9 mouse cellular contexts compared by ENCODE assay signal in the genomic region with DNA sequence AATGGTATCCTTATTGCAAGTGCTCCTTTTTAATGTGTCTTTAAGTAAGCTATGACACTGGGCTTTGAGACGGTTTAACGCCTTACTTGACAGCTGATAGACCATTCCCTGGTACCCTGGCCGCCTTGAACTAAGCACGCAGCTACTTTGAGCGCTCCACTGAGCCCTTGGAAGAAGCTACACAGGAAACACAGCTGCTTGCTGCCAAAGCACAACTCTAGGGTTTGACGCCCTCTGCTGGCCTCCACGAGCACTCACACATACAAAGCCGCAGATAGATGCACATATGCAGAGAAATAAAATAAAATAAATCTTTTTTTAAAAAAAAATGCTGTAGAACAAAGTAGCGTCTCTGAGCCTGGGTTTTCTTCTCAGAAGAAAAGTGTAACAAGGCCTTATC. TPM values are rescaled to one million over a fixed set of nuclear protein-coding genes. Genes with fewer than 3 reads are reported as not detected.
DNase-seq lines count a peak whose midpoint lies in the region; ATAC-seq and TF ChIP-seq lines count a peak whose summit lies in the region.
"Had no signal": no experiment of that assay in that cellular context is flagged by ENCODE, and none has a peak within 500 bp of the region (broad histone marks: within the 10 kb centered on the region; RNA-seq: fewer than 3 reads in every experiment).

No protein-coding gene starts in this region.

- no peak for TF ChIP-seq CTCF in heart, adult 2 months (IDR thresholded peaks at IDR 0.05)
- TF ChIP-seq CTCF in cortical plate, adult 2 months (IDR thresholded peaks at IDR 0.05; ENCODE audit: extremely low read depth, insufficient read depth, low read length) = peak; percentile 57

- H3K4me3 ChIP-seq in heart, embryonic 10.5 days = peak overlapping the region; percentile 32
- no peak overlapping the region for H3K4me3 ChIP-seq in heart, adult 2 months
- no peak overlapping the region for H3K4me3 ChIP-seq in cortical plate, adult 2 months (ENCODE audit: insufficient read depth, low read length)
- 0 out of 2 replicates have a peak overlapping the region, but pooled peaks have one; percentile 12 for H3K4me3 ChIP-seq in intestine, embryonic 14.5 days (ENCODE audit: low read depth, low read length)
- H3K4me3 ChIP-seq in neural tube, embryonic 13.5 days = peak overlapping the region; percentile 27

- WGBS in heart, embryonic 10.5 days = 23% methylated on average over 9 of the region's 9 CpGs
- 17% methylated on average over 9 of the region's 9 CpGs for WGBS in heart, adult 2 months
- WGBS in intestine, embryonic 14.5 days = 25% methylated on average over 9 of the region's 9 CpGs
- 24% methylated on average over 9 of the region's 9 CpGs for WGBS in neural tube, embryonic 13.5 days

- H3K36me3 ChIP-seq in heart, embryonic 10.5 days = no peaks in the 10 kb centered on the region
- H3K36me3 ChIP-seq in heart, adult 2 months (ENCODE audit: control insufficient read depth, insufficient read depth, low read length) = no peaks in the 10 kb centered on the region
- H3K36me3 ChIP-seq in intestine, embryonic 14.5 days (ENCODE audit: control insufficient read depth, insufficient read depth, low read length) = no peaks in the 10 kb centered on the region
- no peaks in the 10 kb centered on the region for H3K36me3 ChIP-seq in neural tube, embryonic 13.5 days

- H3K79me2 ChIP-seq in heart, adult 2 months (replicated peaks; ENCODE audit: control insufficient read depth, insufficient read depth, low read length) = no peaks in the 10 kb centered on the region

- H3K4me1 ChIP-seq in heart, embryonic 10.5 days = peaks cover 13% of the 10 kb centered on the region
- no peaks in the 10 kb centered on the region for H3K4me1 ChIP-seq in heart, adult 2 months (ENCODE audit: control insufficient read depth, insufficient read depth, low read length)
- H3K4me1 ChIP-seq in cortical plate, adult 2 months (ENCODE audit: control insufficient read depth, insufficient read depth, low read length) = peaks cover 3% of the 10 kb centered on the region; the same call in 1 of the 2 replicates
- peaks cover 7% of the 10 kb centered on the region; the same call in 1 of the 2 replicates for H3K4me1 ChIP-seq in intestine, embryonic 14.5 days (replicated peaks; ENCODE audit: control insufficient read depth, insufficient read depth, low read length)
- peaks cover 12% of the 10 kb centered on the region; the same call in 1 of the 2 replicates for H3K4me1 ChIP-seq in neural tube, embryonic 13.5 days (replicated peaks)

- TF ChIP-seq POLR2A in heart, adult 2 months (IDR thresholded peaks at IDR 0.05; ENCODE audit: insufficient read depth, low read depth, low read length) = no peak
- TF ChIP-seq POLR2A in cortical plate, adult 2 months (IDR thresholded peaks at IDR 0.05; ENCODE audit: extremely low read depth, insufficient read depth, low read length) = no peak

- no peak for TF ChIP-seq EP300 in heart, adult 2 months (IDR thresholded peaks at IDR 0.05; ENCODE audit: insufficient read depth, low read depth, low read length)

- intact Hi-C loops in heart, adult 2 months (cut with DNase I) = no loop called here

- H3K27ac ChIP-seq in heart, embryonic 10.5 days = no peak overlapping the region
- H3K27ac ChIP-seq in heart, adult 2 months = no peak overlapping the region
- H3K27ac ChIP-seq in cortical plate, adult 2 months (ENCODE audit: insufficient read depth, low read length) = no peak overlapping the region
- H3K27ac ChIP-seq in intestine, embryonic 14.5 days (ENCODE audit: low read depth) = no peak overlapping the region
- no peak overlapping the region; the same call in none of the 2 replicates for H3K27ac ChIP-seq in neural tube, embryonic 13.5 days (replicated peaks)
- H3K27ac ChIP-seq: macrophage had no signal

- DNase-seq in heart, embryonic 10.5 days (ENCODE audit: low spot score) = no peak
- no peak for DNase-seq in heart, adult 2 months
- DNase-seq in 416B (ENCODE audit: low read depth) = peak; percentile 46
- peak; percentile 65 for DNase-seq in intestine, embryonic 14.5 days (ENCODE audit: low spot score)
- no peak for DNase-seq in gastrocnemius, adult 8-10 months (ENCODE audit: low spot score in 2 of 2)
- no peak for DNase-seq in gastrocnemius, adult 18-20 months (ENCODE audit: low spot score)

- H3K4me2 ChIP-seq in intestine, embryonic 14.5 days (ENCODE audit: low read length) = peak overlapping the region; percentile 39
- peak overlapping the region; percentile 51 for H3K4me2 ChIP-seq in neural tube, embryonic 13.5 days

- H3K9ac ChIP-seq in heart, adult 2 months (ENCODE audit: low read depth, low read length) = no peak overlapping the region
- H3K9ac ChIP-seq in intestine, embryonic 14.5 days (ENCODE audit: low read length) = no peak overlapping the region
- peak overlapping the region; percentile 39 for H3K9ac ChIP-seq in neural tube, embryonic 13.5 days

- ATAC-seq in intestine, embryonic 14.5 days (replicated peaks; ENCODE audit: low FRiP score, low TSS enrichment, low read depth) = no peak
- peak; percentile 45; the same call in 1 of the 2 replicates for ATAC-seq in neural tube, embryonic 13.5 days (ENCODE audit: low read depth)

- no peaks in the 10 kb centered on the region for H3K27me3 ChIP-seq in heart, embryonic 10.5 days (ENCODE audit: insufficient read depth, poor library complexity, severe bottlenecking)
- no peaks in the 10 kb centered on the region for H3K27me3 ChIP-seq in heart, adult 2 months (ENCODE audit: control insufficient read depth, insufficient read depth, low read length)
- no peaks in the 10 kb centered on the region for H3K27me3 ChIP-seq in intestine, embryonic 14.5 days (replicated peaks; ENCODE audit: control insufficient read depth, insufficient read depth, low read length)
- no peaks in the 10 kb centered on the region for H3K27me3 ChIP-seq in neural tube, embryonic 13.5 days

- H3K9me3 ChIP-seq in heart, embryonic 10.5 days = no peaks in the 10 kb centered on the region
- H3K9me3 ChIP-seq in intestine, embryonic 14.5 days (ENCODE audit: control insufficient read depth, low read length) = no peaks in the 10 kb centered on the region
- H3K9me3 ChIP-seq in neural tube, embryonic 13.5 days = no peaks in the 10 kb centered on the region

RNA-seq across cellular contexts. Expression of a gene that starts 4.0 kb away (rescaled TPM):
- polyA plus RNA-seq in heart, embryonic 10.5 days (2016; fragmentation: Nextera tagmentation; extraction: Ambion mirVana) = 0.91 and 2.1 TPM in 2 replicates
- 10 to 100 TPM; 24.8 to 33.0 TPM for total RNA-seq in heart, adult 2 months (2021)
- polyA plus RNA-seq in heart, adult 2 months (2012; rRNA removed) = 87.6 and 129 TPM in 2 replicates
- 2.9 and 4.2 TPM in 2 replicates for polyA plus RNA-seq in cortical plate, adult 2 months (2012; rRNA removed)
- 0.19 and 0.42 TPM in 2 replicates for polyA plus RNA-seq in intestine, embryonic 14.5 days (2014; fragmentation: Nextera tagmentation; extraction: Ambion mirVana)
- polyA plus RNA-seq in neural tube, embryonic 13.5 days (2015; fragmentation: Nextera tagmentation; extraction: Ambion mirVana) = 0.28 TPM in 1 of 2 replicates, not detected in the other
- 1 to 10 TPM in 3 of 4 experiments, under 1 TPM in 1; 0.94 to 7.7 (median 3.9) TPM for total RNA-seq in gastrocnemius, adult 8-10 months (2022)
- total RNA-seq in gastrocnemius, adult 18-20 months (2021) = 1 to 10 TPM; 1.6 to 5.4 TPM

RNA-seq across cellular contexts. Expression of a gene that starts 14.5 kb away (rescaled TPM):
- not detected in 2 replicates for polyA plus RNA-seq in heart, embryonic 10.5 days (2016; fragmentation: Nextera tagmentation; extraction: Ambion mirVana)
- not detected for total RNA-seq in heart, adult 2 months (2021)
- polyA plus RNA-seq in heart, adult 2 months (2012; rRNA removed) = not detected in 2 replicates
- polyA plus RNA-seq in cortical plate, adult 2 months (2012; rRNA removed) = not detected in 2 replicates
- polyA plus RNA-seq in intestine, embryonic 14.5 days (2014; fragmentation: Nextera tagmentation; extraction: Ambion mirVana) = not detected in 2 replicates
- polyA plus RNA-seq in neural tube, embryonic 13.5 days (2015; fragmentation: Nextera tagmentation; extraction: Ambion mirVana) = not detected in 2 replicates
- not detected for total RNA-seq in gastrocnemius, adult 8-10 months (2022)
- total RNA-seq in gastrocnemius, adult 18-20 months (2021) = not detected
- polyA plus RNA-seq: macrophage had no signal

RNA-seq across cellular contexts. Expression of a gene that starts 18.5 kb away (rescaled TPM):
- not detected in 2 replicates for polyA plus RNA-seq in heart, embryonic 10.5 days (2016; fragmentation: Nextera tagmentation; extraction: Ambion mirVana)
- 1 to 10 TPM in 1 of 2 experiments, under 1 TPM in 1; 0.73 to 1.6 TPM for total RNA-seq in heart, adult 2 months (2021)
- 0.43 TPM in 1 of 2 replicates, not detected in the other for polyA plus RNA-seq in heart, adult 2 months (2012; rRNA removed)
- polyA plus RNA-seq in cortical plate, adult 2 months (2012; rRNA removed) = not detected in 2 replicates
- polyA plus RNA-seq in intestine, embryonic 14.5 days (2014; fragmentation: Nextera tagmentation; extraction: Ambion mirVana) = not detected in 2 replicates
- not detected in 2 replicates for polyA plus RNA-seq in neural tube, embryonic 13.5 days (2015; fragmentation: Nextera tagmentation; extraction: Ambion mirVana)
- total RNA-seq in gastrocnemius, adult 8-10 months (2022) = not detected
- total RNA-seq in gastrocnemius, adult 18-20 months (2021) = not detected

RNA-seq across cellular contexts. Expression of a gene that starts 54.5 kb away (rescaled TPM):
- polyA plus RNA-seq in heart, embryonic 10.5 days (2016; fragmentation: Nextera tagmentation; extraction: Ambion mirVana) = 3.1 and 5.2 TPM in 2 replicates
- 10 to 100 TPM; 10.4 to 11.7 TPM for total RNA-seq in heart, adult 2 months (2021)
- 6.1 and 8.8 TPM in 2 replicates for polyA plus RNA-seq in heart, adult 2 months (2012; rRNA removed)
- 14.7 and 15.1 TPM in 2 replicates for polyA plus RNA-seq in cortical plate, adult 2 months (2012; rRNA removed)
- polyA plus RNA-seq in intestine, embryonic 14.5 days (2014; fragmentation: Nextera tagmentation; extraction: Ambion mirVana) = 3.0 and 4.7 TPM in 2 replicates
- polyA plus RNA-seq in neural tube, embryonic 13.5 days (2015; fragmentation: Nextera tagmentation; extraction: Ambion mirVana) = 3.0 and 3.7 TPM in 2 replicates
- 10 to 100 TPM; 16.6 to 22.7 (median 19.5) TPM for total RNA-seq in gastrocnemius, adult 8-10 months (2022)
- 10 to 100 TPM; 16.2 to 17.6 TPM for total RNA-seq in gastrocnemius, adult 18-20 months (2021)

Comparison
In these comparisons a context has a peak if more than half of its experiments do, and no peak if none do; other contexts are left out.
1. H3K4me3 ChIP-seq: peak in heart, embryonic 10.5 days (single experiment), intestine, embryonic 14.5 days (single experiment) and neural tube, embryonic 13.5 days (single experiment); none in heart, adult 2 months (single experiment) and cortical plate, adult 2 months (single experiment).
2. RNA of a gene that starts 4.0 kb away (polyA plus RNA-seq): 87.6 to 129 TPM in heart, adult 2 months; 2.9 to 4.2 TPM in cortical plate, adult 2 months, 0.91 to 2.1 TPM in heart, embryonic 10.5 days, 0.19 to 0.42 TPM in intestine, embryonic 14.5 days and 0.28 TPM in neural tube, embryonic 13.5 days; every median in the first group is over 10 times any median in the second.
3. DNase-seq: peak in 416B (single experiment) and intestine, embryonic 14.5 days (single experiment); none in heart, embryonic 10.5 days (single experiment), heart, adult 2 months (0 of 2), gastrocnemius, adult 8-10 months (0 of 2) and gastrocnemius, adult 18-20 months (single experiment).